Mouse (Mus musculus) ES-E14 (cell line): ENCODE data around the gene Cox17.

ENCODE experiments used
- CHD2 ChIP-seq: IDR thresholded peaks from 2 replicates; pipeline ENCODE4 v1.6.1; 2014; ENCODE audit warnings: mild to moderate bottlenecking, low read depth, low read length, inconsistent platforms
- HCFC1 ChIP-seq: IDR thresholded peaks from 2 replicates; pipeline ENCODE4 v1.6.1; 2012; ENCODE audit warnings: low read length, inconsistent platforms, borderline replicate concordance; ENCODE audit not compliant: insufficient read depth
- ZC3H11A ChIP-seq: IDR thresholded peaks from 2 replicates; pipeline ENCODE4 v1.6.1; 2012; ENCODE audit warnings: low read depth, mild to moderate bottlenecking, inconsistent platforms, low read length, borderline replicate concordance
- ZNF384 ChIP-seq: IDR thresholded peaks from 2 replicates; pipeline ENCODE4 v1.6.1; 2012; ENCODE audit warnings: low read depth, low read length, inconsistent platforms

GRCm38 (mm10) chr16:38354185-38354913, 7.6 kb downstream of the Cox17 start:
- TF ChIP-seq CHD2 (no peak), ZC3H11A (no peak), ZNF384 (no peak), HCFC1 (no peak)
